Mouse (Mus musculus) c-Kit-positive CD71-positive TER-119-positive erythroid progenitor cells, embryonic 14.5 days (primary cell): ENCODE data around the gene Tuba1a.
"Not testable (repeated sequence)": the region's sequence is repeated elsewhere in the genome, so short reads cannot be mapped to it uniquely, and the experiment has no call there.

Experiments used
- DNase-seq: peaks from one replicate; pipeline ENCODE4 v3.0.0-alpha.2; 2013; ENCODE audit warnings: low spot score

Gene Tuba1a

DNA sequence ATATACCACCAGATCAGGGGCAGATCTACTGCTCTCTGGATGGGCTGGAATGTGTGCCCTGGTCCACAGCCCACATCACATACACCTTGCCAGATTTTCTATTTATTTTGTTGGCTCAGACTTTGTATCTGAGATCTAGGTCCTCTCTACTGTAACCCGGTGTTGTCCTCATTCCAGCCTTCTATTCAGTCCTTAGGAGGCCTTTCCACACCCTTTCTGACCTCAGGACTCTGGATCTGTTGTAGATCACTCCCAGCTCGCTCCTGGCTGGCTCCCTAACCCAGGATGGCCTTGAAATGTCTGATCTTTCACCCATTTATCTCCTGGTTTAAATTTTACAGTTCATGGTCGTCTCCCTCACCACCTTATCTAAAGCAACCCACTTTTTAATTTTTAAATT, 28.8 kb downstream of the Tuba1a start:
- no peak for DNase-seq

DNA sequence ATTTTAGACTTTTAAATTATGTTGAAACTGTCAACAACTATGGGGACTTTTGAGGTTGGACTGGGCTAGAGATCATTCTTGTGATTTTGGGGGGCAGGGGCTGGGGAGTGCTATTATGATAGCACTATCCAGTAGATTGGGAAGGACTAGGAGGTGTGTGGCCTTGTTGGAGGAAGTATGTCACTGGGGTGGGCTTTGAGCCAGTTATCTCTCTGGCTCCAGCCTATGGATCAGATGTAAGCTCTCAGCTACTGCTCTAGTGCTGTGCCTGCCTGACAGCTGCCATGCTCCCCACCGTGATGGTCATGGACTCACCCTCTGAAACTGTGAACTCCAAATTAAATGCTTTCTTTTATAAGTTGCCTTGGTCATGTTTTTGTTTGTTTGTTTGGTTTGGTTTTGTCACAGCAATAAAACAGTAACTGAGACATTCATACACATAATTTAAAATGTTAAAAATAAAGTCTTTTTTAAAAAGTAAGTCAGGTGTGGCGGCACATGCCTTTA, 30.4 kb downstream of the Tuba1a start:
- no peak for DNase-seq

DNA sequence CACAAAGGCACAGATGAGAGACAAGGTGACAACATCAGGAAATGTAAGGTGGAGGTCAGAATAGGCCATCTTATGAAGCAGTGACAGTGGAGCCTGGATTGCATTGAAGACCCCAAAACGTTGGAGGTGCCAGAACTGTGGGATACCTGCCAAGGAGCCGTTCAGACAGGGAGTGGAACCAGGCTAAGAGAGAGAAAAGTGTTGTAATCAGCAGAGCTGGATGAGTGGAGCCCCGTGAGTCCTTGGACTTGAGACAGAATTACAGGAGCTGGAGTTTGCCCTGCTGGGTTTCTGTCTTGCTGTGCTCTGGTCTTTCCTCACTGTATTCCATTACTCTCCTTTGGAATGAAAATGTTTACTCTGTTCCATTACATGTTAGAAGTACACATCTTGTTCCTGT, 30.9 kb downstream of the Tuba1a start:
- no peak for DNase-seq

DNA sequence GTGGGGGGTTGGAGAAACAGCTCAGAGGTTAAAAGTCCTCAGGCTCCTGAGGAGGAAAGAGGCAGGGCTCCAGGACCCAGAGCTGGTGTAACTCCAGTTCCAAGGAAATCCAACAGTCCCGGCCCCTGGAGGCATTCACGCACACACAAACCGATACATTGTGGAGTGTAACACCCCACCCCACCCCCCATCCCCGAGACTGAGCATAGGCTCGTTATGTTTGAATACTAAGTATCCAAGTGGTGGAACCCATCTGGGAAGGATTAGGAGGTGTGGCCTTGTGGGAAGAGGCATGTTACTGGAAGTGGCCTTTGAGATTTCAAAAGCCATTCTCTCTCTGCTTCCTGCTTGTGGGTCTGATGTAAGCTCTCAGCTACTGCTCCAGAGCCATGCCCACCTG, 32.0 kb downstream of the Tuba1a start:
- DNase-seq: no peak

DNA sequence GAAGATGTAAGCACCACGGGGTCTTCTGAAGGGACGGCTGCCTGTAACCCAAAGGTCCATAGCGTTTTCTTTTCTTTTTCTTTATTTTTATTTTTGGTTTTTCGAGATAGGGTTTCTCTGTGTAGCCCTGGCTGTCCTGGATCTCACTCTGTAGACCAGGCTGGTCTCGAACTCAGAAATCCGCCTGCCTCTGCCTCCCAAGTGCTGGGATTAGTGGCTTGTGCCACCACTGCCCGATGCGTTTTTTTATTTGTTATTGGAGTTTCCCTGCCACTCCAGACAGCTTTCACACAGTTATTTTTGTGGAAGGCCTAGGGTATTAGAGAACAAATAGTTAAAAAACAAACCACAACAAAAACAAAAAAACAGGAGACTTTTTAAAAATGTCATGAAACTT, 35.0 kb downstream of the Tuba1a start:
- not testable (repeated sequence) for DNase-seq

DNA sequence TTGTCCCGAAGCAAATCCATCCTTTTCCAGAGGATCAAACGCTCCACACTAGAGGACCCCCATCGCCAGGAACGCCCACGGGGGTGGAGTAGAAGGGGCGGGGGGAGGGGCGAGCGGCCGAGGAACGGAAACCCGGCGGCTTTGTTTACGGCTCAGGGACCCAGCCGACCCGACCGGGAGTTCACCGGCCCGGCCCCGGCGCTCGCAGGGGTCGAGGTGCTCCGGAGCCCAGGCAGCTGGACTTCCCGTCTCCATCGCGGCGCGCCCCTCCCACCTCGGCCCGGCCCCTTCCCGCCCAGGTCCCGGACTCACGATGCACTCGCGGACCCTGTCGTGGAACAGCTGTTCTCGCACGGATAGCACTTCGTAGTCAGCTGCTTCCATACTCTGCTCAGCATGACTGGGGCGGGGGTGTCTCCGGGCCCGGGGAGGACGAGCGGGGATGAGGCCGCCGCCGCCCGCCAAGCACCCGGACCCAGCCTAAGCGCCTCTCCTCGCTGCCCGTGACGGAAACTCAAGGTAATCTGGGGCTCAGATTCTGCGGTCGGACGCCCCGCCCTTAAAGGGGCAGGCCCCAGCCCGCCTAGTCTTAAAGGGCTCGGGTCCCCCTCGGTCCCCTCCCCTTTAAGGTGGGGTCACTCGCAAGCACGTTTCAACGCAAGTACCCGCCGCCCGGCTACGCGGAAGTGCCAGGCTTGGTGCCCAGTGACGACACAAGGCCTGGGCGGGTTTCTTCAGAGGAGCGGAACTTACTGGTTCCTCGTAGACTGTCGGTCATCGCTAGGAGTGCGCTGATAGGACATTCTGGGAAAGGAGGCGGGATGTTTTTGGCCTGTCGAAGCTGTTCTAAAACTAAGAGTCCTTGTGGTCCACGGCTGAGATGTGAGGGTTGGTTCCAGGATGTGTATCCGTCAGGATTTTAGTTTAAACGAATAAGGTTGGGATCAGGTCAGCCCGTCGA, 35.7 kb downstream of the Tuba1a start, which contains the start of gene Lmbr1l:
Gene Lmbr1l, minus strand, starts transcription at position 694 of the 961 bp plus-strand sequence.
- DNase-seq: peak; percentile 97

DNA sequence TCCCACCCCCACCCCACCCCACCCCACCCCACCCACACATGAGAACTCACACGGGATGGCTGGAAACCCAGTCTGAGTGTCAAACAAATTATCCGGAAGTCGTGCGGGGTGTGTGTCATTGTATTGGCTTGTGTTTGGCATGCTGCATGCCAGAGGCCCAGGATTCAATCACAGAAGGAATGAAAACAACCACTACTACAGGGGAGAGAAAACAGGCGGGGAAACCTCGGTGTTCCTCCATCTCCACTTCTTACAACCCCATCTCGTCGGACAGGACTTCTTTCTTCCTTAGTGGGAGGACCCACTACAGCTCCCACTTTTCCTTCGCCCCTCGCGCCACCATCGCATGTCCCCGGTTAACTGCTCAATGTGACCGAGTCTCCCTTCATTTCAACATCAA, 36.4 kb downstream of the Tuba1a start:
- DNase-seq: no peak

DNA sequence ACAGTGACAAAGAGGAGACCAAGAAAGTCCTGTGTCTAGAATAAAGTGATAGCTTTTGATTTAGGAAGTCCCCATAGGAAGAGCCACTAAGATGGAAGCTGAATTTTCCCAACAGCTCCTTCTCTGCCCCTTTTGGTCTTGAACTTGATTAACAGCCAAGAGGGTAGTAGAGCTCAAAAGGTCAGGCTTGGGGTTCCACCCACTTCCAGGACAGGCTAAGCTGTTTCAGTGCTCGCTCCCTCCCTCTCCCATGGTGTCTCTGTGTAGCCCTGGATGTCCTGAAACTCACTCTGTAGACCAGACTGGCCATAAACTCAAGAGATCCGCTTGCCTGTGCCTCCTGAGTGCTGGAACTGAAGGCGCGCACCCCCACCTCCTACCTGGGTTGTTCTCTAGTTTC, 37.5 kb downstream of the Tuba1a start:
- no peak for DNase-seq

DNA sequence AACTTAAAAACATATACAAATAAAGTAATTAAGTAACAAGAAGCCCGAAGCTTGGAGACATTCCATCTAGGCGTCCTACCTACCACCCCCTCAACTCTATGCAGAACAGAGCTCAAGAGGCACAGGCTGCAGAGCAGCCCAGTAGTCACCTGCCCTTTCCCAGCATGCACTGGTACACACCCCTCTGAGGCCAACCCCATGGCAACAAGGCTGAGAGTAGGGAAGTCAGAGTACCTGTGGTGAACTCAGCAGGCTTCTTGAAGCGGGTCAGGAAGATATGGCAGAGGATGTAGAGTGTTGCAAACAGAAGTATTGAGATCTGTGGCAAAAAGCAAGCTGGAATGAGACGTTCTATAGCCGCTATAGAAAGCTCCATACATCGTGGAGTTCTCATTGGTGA, 38.6 kb downstream of the Tuba1a start:
- DNase-seq: no peak

DNA sequence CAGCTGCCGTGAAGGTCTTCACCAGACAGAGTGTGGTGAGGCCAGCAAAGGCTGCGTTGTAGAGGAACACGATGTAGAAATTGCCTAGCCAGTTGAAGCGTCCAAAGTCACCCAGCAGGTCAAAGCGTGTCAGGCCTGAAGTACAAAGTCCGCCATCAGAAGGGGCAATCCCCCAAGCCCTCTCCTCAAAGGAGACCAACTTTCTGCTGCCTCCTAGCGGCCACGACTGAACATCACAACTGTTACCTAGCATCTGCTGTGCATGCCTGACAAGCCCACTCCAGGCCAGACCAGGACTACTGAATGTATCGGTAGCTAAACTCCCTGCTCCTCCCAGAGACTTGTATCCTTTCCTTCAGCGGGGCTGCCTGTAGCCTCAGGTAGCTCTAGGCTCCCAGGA, 48.8 kb downstream of the Tuba1a start:
- no peak for DNase-seq

DNA sequence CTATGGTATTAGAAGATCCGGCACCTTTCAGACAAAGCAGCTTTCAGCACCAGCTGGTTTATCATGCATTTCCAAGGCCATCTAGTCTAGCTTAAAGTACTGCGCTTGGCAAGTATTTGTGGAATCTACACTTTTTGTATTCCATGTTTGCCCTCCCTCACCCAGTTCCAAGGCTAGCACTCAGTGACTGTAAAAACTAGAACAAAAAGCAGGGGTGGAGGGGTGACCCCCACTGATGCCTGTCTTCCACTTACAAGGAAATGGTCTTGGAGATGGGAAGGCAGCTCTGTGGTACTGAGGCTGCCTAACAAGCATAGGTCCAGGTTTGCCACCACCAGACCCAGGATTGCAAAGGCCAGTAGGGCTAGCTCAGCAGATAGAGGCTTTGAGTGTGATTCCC, 50.9 kb downstream of the Tuba1a start:
- no peak for DNase-seq

DNA sequence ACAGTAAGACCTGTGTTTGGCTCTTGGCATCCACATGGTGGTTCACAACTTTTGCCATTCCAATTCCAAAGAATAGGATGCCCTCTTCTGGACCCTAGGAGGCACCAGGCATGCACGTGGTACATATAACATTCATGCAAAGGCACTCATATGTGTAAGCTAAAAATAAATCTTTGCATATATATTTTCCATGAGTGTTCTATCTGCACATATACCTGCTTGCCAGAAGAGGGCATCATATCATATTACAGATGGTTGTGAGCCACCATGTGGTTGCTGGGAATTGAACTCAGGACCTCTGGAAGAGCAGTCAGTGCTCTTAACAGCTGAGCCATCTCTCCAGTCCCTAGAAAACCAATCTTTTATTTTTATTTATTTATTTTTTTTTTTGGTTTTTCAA, 52.0 kb downstream of the Tuba1a start:
- no peak for DNase-seq
